Mouse (Mus musculus) kidney, postnatal 10 days (tissue): Measurements from ENCODE around the gene Prmt3.

Experiments used
- DNase-seq: peaks from one replicate; pipeline ENCODE4 v3.0.0; 2021; ENCODE audit warnings: mixed read lengths

The Prmt3 gene

DNA sequence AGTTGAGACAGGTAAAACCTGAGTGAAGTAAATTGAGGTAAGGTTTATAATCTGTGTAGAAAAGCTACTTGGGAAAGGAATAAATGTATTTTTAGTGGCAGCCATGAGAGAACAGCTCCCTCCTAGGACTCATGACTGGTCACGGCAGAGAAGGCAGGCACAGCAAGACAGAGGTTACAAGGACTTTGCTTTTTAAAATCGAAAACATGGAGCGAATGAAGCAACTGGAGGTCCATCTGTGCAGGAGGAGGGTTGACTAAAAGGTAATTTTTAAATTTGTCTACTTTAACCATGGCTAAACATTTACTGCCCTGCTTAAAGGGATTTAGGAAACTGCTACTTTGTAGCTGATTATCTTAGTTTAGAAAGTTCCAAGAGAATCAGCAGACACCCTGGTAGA lies 81.7 kb downstream of the Prmt3 start:
- no peak for DNase-seq

DNA sequence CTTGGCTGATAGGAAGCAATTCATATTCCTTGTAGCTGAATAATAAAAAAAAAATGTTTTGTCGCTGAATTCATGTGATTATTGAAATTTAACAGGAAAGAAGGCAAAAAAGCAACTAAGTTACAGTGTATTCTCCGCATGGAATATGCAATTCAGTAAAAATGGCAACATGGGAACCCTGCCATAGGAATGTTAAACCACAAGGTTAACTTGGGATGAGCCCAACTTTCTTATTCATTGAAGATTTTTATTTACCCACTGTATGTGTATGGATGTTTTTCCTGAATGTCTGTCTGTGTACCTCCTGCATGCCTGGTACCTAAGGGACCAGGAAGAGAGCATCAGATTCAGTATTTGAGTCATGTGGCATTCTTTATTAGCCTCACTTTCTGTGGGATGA lies 83.0 kb downstream of the Prmt3 start:
- no peak for DNase-seq

DNA sequence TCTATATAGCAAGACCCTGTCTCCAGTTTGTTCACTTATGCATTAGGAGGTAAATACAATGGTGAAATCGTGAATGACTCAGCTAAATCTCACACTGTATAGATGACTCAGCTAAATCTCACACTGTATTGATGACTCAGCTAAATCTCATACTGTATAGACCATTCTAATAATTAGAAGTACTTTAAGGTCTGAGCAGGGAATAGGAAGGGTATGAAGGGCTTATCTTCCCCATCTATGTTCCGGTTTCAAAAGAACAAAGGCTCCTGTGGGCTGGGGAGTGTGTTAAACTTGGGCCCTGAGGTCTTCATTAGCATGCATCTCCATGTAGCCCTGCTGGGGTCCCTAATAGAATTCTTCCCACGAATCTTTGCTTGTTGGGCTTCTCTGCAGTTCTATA lies 85.6 kb downstream of the Prmt3 start:
- DNase-seq: no peak

DNA sequence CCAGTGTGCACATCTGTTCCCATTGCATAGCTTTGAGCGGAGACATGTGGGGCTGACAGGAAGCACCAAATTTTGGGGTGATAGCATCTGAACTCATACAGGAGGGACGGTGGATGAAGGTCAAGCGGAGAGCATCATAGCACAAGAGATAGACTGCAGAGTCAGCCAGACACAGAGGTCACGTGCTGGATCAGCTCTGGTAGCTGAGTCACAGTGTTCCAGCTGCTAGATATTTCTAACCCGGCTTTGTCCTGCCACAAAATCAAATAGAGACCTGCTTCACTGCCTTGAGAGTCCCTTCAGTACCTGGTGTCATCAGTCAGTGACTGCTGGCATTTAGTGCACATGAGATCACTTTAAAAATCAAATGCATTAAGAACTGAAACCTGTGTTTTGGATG lies 91.5 kb downstream of the Prmt3 start:
- no peak for DNase-seq

DNA sequence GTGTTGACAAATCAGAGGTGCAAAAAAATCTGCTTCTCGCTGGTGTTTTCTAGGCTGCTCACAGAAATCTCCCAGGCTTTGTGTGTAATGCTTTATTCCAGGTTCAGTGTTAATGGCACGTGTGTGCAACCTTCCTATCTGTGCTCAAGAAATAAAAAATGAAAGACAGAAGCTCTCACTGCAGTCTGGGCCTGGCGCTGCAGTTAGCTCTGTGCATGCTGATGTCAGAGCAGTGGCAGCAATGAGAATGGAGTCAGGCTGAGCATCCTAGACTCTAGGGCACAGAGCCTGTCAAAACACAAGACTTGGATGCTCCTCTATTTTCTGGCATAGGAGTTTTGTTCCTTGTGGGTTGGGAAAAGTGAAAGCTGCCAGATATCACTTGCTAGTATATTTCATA lies 92.1 kb downstream of the Prmt3 start:
- no peak for DNase-seq

DNA sequence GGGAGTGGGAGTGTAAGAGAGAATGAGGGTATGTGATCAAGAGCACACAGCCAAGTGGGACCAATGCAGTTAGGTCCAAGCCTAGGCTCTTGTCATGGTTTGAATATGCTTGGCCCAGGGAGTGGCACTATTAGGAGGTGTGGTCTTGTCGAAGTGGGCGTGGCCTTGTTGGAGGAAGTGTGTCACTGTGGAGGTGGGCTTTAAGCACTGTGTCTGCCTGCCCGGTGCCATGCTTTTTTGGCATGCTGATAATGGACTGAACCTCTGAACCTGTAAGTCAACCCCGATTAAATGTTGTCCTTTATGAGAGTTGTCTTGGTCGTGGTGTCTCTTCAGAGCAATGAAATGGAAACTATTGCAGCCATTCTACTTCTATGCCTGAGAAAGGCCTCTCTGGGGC lies 99.2 kb downstream of the Prmt3 start:
- no peak for DNase-seq

DNA sequence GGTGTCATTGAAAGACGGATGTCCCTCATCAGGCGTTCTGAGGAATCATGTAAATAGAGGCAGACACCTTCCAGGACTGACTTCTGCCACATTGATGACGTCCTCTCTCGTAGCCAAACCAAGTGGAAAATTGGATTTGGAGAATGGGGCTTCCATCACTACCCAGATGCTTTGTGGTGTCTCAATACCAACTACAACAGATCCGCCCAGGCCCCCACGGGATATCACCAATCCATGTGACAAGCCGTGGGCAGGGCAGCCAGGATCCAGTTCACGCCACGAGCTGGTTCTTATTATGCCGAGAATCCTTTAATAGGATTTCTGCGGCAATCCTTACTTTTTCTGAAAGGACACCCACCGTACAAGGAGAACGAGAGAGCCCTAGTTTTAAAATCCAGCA lies 100.9 kb downstream of the Prmt3 start:
- no peak for DNase-seq

DNA sequence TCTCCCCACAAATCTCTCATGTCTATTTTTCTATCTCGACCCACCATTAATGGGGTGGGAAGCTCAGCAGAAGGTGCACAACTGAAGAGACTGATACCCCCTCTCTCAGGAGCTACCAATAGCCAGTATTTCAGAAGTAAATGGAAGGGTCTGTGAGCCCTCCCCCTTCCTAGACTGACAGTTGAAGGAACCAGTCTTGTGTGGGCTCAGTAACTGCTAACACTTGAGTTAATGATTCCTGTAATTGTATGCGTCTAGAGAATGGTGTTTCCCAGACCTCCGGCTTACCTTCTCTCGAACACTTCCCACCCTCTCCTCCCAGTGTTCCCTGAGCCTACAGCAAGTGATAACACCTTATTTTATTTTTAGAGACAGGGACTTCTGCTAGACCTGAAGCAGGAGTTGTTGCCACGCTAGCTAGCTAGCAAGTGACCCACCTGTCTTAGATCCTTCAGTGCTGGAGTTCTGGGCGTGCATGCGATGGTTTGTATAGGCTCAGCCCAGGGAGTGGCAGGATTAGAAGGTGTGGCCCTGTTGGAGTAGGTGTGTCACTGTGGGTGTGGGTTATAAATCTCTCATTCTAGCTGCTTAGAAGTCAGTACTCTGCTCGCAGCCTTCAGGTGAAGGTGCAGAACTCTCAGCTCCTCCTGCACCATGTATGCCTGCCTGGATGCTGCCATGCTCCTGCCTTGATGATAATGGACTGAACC lies 102.0 kb downstream of the Prmt3 start:
- peak; percentile 11 for DNase-seq

DNA sequence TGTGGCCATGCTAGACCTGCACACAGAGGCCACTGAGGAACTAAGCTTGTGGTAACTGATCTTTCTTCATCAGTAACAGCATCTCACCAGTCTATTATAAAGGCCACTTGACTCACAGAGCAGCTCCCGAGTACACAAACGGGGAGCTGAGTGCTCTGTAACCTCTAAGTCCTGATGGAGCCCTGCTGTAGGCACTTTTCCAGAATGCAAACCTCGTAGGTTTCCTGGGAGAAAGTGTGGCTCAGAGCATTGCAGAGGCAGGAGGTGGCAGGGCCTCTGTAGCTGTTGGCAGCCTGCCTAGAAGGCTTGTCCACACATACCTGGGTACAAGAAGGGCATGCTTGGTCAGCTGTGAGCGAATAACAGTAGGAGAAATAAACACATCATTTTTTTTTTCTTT lies 104.1 kb downstream of the Prmt3 start:
- DNase-seq: peak; percentile 81

DNA sequence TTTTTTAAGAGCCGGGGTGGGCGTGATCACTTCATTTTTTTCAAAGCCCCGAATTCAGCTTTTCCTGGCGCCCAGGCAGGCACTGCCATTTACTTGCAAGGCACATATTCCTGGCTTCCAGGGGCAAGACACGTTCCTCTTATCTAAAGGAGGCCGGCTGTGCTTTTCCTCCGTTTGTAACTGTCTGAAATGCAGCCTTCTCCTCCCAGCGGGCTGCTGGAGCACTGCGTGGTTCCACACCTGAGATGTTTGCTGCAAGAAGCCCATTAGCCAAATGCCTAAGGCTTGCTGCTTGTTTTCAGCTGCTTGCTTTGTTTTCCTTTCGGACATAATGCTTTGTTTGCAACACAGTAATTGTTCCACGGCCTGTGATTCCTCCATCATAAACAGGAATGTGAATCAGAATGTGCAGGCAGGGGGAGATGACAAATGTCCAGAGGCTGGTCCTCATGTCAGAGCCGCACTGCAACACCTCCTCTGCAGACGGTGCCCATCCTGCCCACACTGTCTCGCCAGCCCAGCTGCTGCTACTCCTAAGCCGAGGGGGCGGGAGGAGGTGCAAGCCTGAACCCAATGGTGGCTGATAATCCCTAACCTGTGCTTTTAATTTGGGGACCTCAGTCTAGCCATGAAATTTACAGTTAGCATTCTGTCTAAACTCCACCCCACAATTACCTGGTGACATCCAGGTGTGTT lies 104.7 kb downstream of the Prmt3 start:
- DNase-seq: peak; percentile 21

DNA sequence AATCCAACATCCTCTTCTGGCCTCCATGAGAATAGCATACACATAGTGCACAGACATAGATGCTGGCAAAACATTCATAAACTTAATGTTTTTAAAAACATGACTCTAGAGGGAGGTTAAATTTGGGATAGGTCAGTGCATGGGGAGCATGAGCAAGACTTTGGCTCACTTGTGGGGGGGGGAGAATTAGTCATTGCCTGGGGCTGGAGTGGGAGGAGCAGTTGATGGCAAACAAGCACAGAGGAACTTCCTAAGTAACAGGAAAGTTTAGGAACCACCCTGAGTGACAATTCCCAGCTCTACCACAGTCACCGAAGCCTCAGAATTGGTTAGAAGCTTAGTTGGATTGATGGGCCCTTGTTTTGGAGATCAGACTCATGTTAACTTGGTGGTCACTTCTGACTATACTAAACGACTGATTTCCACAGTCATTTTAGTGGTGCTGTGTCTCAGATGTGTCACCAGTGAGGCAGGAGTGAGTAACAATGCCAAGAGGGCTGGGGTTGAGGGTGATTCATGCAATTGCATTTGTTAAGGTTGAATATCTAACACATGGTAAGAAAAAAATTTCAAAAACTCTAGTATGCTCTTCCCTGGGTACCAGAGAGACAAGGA lies 109.7 kb downstream of the Prmt3 start:
- no peak for DNase-seq

DNA sequence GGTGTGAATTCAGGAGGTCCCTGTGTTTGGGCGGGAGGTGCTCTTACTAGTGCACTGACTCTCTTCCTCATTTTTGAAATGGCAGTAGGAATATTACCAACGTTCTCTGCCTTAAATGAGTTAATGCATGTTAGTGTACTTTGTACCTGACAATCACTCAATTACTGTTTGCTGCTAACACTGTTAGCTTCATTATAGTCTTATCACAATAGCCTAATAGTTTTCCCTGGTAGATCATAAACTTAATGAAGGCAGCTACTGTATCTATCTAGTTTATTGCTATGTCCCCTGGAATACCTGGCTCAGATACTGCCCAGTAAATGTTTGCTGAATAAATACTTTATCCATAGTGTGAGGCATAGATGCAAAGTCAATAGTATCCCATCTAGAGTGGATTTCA lies 116.6 kb downstream of the Prmt3 start:
- no peak for DNase-seq

DNA sequence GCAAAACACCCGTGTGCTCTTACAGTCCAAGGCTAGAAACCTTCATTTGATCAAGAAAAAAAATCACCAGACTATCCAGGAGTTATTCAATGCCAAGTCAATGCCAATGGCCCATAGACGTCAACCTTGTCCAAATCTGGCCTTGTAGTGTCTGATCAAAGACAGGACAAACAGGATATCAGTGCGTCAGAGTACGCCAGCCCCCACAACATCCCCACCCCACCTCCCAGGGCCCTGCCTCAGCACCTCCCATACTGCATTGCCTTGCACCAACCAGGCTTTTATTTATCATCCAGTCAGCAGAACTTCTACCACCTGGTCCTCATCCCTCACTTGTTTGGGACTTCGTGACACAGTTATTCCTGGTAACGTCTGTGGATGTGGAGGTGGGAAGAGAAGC lies 117.2 kb downstream of the Prmt3 start:
- no peak for DNase-seq

DNA sequence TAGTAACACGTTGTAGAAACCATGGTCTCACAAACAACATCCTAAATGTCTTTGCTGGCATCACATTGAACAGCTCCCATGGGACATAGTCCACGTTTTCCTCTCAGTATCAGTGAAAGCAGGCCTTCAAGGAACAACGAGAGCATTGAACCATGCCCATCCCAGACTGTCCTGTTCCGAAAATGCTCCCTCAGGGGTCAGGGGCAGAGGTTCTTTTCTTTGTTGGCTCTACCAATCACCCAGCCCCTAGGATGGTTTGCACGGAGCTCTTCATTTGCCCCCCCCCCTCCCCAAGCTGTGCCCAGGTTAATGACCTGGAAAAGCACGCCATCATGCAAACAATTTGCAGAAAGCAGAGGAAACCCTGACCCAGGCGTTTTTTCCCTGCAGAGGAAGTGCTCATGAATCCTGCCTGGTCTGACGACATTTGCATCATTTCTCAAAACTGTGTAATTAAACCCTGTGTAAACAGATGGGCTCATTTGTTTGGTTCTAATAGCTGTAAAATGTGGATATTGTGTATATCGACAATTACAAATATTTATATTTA lies 123.9 kb downstream of the Prmt3 start:
- no peak for DNase-seq

DNA sequence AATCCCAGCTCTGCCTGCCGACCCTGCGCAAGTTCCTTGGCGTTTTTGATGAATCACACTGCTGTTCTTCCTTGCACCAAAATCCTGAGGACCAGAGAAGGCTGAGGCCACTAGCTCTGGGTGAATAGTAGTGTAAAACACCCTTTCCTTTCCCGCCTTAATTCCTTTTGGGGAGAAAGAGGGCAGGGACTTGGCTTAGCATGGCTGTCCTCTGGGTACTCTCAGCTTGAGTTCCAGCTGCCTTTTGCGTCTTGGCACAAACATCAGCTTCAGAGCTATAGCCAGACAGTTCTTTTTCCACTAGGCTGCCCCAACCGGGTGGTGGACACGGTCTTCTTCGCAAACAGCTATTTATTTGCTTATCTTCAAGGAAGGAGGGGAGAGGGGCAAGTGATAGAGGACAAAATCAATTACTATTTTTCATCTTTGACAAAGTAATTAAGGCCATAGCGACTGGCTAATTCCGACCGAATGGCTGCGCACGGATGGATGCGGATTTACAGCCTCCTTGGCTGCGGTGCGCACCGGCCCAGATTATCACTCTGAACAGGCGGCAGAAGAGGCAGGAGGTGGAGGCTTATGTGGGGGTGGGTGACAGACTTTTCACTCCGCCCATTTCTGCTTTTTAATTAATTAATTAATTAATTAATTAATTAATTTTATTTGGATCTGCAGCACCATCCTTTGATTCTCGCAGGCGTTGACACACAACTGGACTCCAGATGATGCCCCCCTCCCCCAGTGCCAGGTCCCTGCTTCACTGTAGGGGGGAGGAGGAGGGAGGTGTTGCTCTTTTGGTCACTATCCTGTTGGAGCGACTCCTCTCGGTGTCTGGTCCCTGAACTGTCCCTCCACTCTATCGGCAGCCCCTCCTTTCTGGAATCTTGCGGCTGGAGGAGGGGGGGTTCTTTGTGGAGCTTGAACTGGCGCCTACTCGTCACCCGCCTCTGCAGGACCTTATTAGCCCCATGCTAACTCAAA lies 129.3 kb downstream of the Prmt3 start:
- no peak for DNase-seq
